Mouse (Mus musculus): ENCODE data around the gene Tm4sf4.

GRCm38 (mm10) chr3:57387593-57387992, 37.5 kb upstream of the Tm4sf4 start:
- TF ChIP-seq CTCF (IDR thresholded peaks at IDR 0.05; ENCODE audit: low read depth) (no peak), EP300 (optimal IDR thresholded peaks at IDR 0.05) (no peak)
